Mouse (Mus musculus): Measurements from ENCODE around the gene Col19a1. TPM values are rescaled to one million over a fixed set of nuclear protein-coding genes. Genes with fewer than 3 reads are reported as not detected.

The Col19a1 gene
- not detected for polyA plus RNA-seq (2014; fragmentation: Illumina TruSeq; extraction: RNeasy Lipid Tissue Mini Kit (QIAGEN cat#74804); ENCODE audit: low read depth, low replicate concordance)

GRCm38 (mm10) chr1:24587141-24587541 is at the start of gene Col19a1:
Gene Col19a1 (minus strand): TSS chr1:24587472.

Other genes starting within 250 kb of the Col19a1 start
- gene Lmbrd1, start 91.2 kb upstream of the Col19a1 start, polyA plus RNA-seq (2014; fragmentation: Illumina TruSeq; extraction: RNeasy Lipid Tissue Mini Kit (QIAGEN cat#74804); ENCODE audit: low read depth, low replicate concordance) = 31.8 TPM

Measured in heart, adult 10 weeks (tissue).